Mouse (Mus musculus) myocyte (in vitro differentiated cells): ENCODE results near the gene Gm9918. TPM values are rescaled to one million over a fixed set of nuclear protein-coding genes. Genes with fewer than 3 reads are reported as not detected.

ENCODE experiments used
- H3K27me3 ChIP-seq: one replicate; pipeline ENCODE4 v1.6.1; 2011; ENCODE audit not compliant: control insufficient read depth, insufficient read depth, insufficient read length
- H3K36me3 ChIP-seq: one replicate; pipeline ENCODE4 v1.6.1; 2011; ENCODE audit not compliant: control insufficient read depth, insufficient read depth
- H3K4me2 ChIP-seq: one replicate; pipeline ENCODE4 v1.6.1; 2011; ENCODE audit warnings: low read depth, control low read depth
- H3K4me3 ChIP-seq: one replicate; pipeline ENCODE4 v1.5.1; 2011; ENCODE audit warnings: mild to moderate bottlenecking, control low read depth, moderate library complexity
- H3K79me2 ChIP-seq: one replicate; pipeline ENCODE4 v1.6.1; 2011; ENCODE audit not compliant: control insufficient read depth, insufficient read depth
- H3ac ChIP-seq: one replicate; pipeline ENCODE4 v1.6.1; 2011; ENCODE audit not compliant: control insufficient read depth, insufficient read length
- CEBPB ChIP-seq: IDR thresholded peaks from 2 replicates; pipeline ENCODE4 v1.6.1; 2011; ENCODE audit warnings: mild to moderate bottlenecking, moderate library complexity; ENCODE audit not compliant: poor library complexity, insufficient read depth, severe bottlenecking
- E2F4 ChIP-seq: IDR thresholded peaks from one replicate; pipeline ENCODE4 v1.6.1; 2011; ENCODE audit warnings: mild to moderate bottlenecking, control low read depth, moderate library complexity; ENCODE audit not compliant: insufficient read depth
- MAX ChIP-seq: IDR thresholded peaks from one replicate; pipeline ENCODE4 v1.6.1; 2011; ENCODE audit warnings: low read depth, mild to moderate bottlenecking, control low read depth
- MYOD1 ChIP-seq, 3 experiments: IDR thresholded peaks; one replicate each; pipeline ENCODE4 v1.6.1; 2011; ENCODE audit warnings: control low read depth in 2 of 3, low read depth in 2 of 3, mild to moderate bottlenecking in 2 of 3, moderate library complexity in 1 of 3; ENCODE audit not compliant: insufficient read length in 2 of 3, control insufficient read depth in 1 of 3
- MYOG ChIP-seq, 3 experiments: IDR thresholded peaks; one replicate each; pipeline ENCODE4 v1.6.1; 2011; ENCODE audit warnings: control low read depth in 2 of 3, low read depth in 2 of 3, mild to moderate bottlenecking in 2 of 3; ENCODE audit not compliant: insufficient read length in 2 of 3, control insufficient read depth in 1 of 3, insufficient read depth in 1 of 3
- POLR2A ChIP-seq: IDR thresholded peaks from one replicate; pipeline ENCODE4 v1.6.1; 2011; ENCODE audit warnings: low read depth, mild to moderate bottlenecking, control low read depth, moderate library complexity; ENCODE audit not compliant: insufficient read length
- POLR2AphosphoS2 ChIP-seq: IDR thresholded peaks from one replicate; pipeline ENCODE4 v1.6.1; 2011; ENCODE audit warnings: low read depth, control low read depth; ENCODE audit not compliant: insufficient read length
- REST ChIP-seq: IDR thresholded peaks from one replicate; pipeline ENCODE4 v1.6.1; 2011; ENCODE audit warnings: mild to moderate bottlenecking, control low read depth, moderate library complexity; ENCODE audit not compliant: insufficient read depth, insufficient read length
- SRF ChIP-seq: IDR thresholded peaks from one replicate; pipeline ENCODE4 v1.6.1; 2011; ENCODE audit warnings: low read depth; ENCODE audit not compliant: control insufficient read depth, insufficient read length
- TCF12 ChIP-seq: IDR thresholded peaks from one replicate; pipeline ENCODE4 v1.6.1; 2011; ENCODE audit warnings: mild to moderate bottlenecking, control low read depth; ENCODE audit not compliant: poor library complexity, insufficient read depth, severe bottlenecking
- TCF3 ChIP-seq: IDR thresholded peaks from one replicate; pipeline ENCODE4 v1.6.1; 2011; ENCODE audit warnings: low read depth, control low read depth; ENCODE audit not compliant: insufficient read length
- USF1 ChIP-seq: IDR thresholded peaks from one replicate; pipeline ENCODE4 v1.6.1; 2011; ENCODE audit warnings: low read depth, mild to moderate bottlenecking, control low read depth, moderate library complexity
- polyA plus RNA-seq: library from polyadenylated mRNA; unstranded; fragments of >200 nt; fragmentation: generic; extraction: Trizol; gene quantifications from one replicate; pipeline ENCODE4 v1.2.1, GENCODE M21; 2012; ENCODE audit warnings: missing spikeins

Gene Gm9918
- polyA plus RNA-seq, 1 experiment = not detected

GRCm38 (mm10) chr15:102238543-102239259 is 31.7 kb upstream of the Gm9918 start:
- no peak overlapping the region for H3K4me3 ChIP-seq
- no peaks in the 10 kb centered on the region for H3K27me3 ChIP-seq
- no peak overlapping the region for H3K4me2 ChIP-seq
- TF ChIP-seq REST (no peak), USF1 (no peak), POLR2AphosphoS2 (no peak), SRF (no peak), POLR2A (no peak), E2F4 (no peak), MYOD1 (IDR thresholded peaks at IDR 0.05; ENCODE audit: control insufficient read depth in 1 of 3, insufficient read length in 2 of 3, low read depth in 2 of 3) (no peak), TCF3 (no peak), MAX (no peak), MYOG (IDR thresholded peaks at IDR 0.05; ENCODE audit: control insufficient read depth in 1 of 3, insufficient read depth in 1 of 3, insufficient read length in 2 of 3, low read depth in 2 of 3) (no peak), CEBPB (no peak), TCF12 (no peak)
- no peak overlapping the region for H3ac ChIP-seq
- H3K79me2 ChIP-seq = peaks cover 26% of the 10 kb centered on the region
- peaks cover 43% of the 10 kb centered on the region for H3K36me3 ChIP-seq

- no peaks in the 10 kb centered on the region for H3K27me3 ChIP-seq
- no peak for TF ChIP-seq MAX
- TF ChIP-seq MYOD1 (IDR thresholded peaks at IDR 0.05; ENCODE audit: control insufficient read depth in 1 of 3, insufficient read length in 2 of 3, low read depth in 2 of 3) = peak in 2 of 3 experiments; percentile 31 to 47
- TF ChIP-seq MYOG (IDR thresholded peaks at IDR 0.05; ENCODE audit: control insufficient read depth in 1 of 3, insufficient read depth in 1 of 3, insufficient read length in 2 of 3, low read depth in 2 of 3) = peak in 2 of 3 experiments; percentile 10 to 47
- TF ChIP-seq CEBPB = no peak
Observed at GRCm38 (mm10) chr15:102239260-102239590, 31.1 kb upstream of the Gm9918 start.

DNA sequence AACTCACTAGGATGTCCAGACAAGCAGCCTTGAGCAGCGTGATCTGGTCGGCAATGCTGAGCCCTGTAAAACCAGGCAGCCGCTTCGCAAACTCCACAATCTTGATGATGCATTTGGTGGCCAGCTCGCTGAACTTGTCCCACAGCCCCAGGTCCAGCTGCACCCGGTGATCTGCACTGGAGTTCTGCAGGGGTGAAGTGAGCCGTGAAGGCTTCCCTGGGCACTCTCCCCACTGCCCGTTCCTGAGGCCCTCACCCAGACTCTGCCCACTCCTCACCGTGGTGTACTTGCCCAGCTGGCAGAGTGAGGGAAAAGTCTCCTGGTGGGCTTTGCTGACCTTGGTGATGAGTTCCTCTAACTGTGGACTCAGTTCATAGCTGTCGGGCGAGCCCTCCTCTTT is 30.5 kb upstream of the Gm9918 start:
- H3K36me3 ChIP-seq = peaks cover 43% of the 10 kb centered on the region
- H3ac ChIP-seq = no peak overlapping the region
- H3K4me3 ChIP-seq = no peak overlapping the region
- H3K4me2 ChIP-seq = no peak overlapping the region
- H3K79me2 ChIP-seq = peaks cover 37% of the 10 kb centered on the region
- no peaks in the 10 kb centered on the region for H3K27me3 ChIP-seq
- TF ChIP-seq REST = no peak
- no peak for TF ChIP-seq MAX
- TF ChIP-seq MYOD1 (IDR thresholded peaks at IDR 0.05; ENCODE audit: control insufficient read depth in 1 of 3, insufficient read length in 2 of 3, low read depth in 2 of 3) = no peak
- no peak for TF ChIP-seq TCF3
- TF ChIP-seq TCF12 = no peak
- TF ChIP-seq POLR2AphosphoS2 = no peak
- no peak for TF ChIP-seq MYOG (IDR thresholded peaks at IDR 0.05; ENCODE audit: control insufficient read depth in 1 of 3, insufficient read depth in 1 of 3, insufficient read length in 2 of 3, low read depth in 2 of 3)
- no peak for TF ChIP-seq USF1
- no peak for TF ChIP-seq CEBPB
- no peak for TF ChIP-seq SRF
- no peak for TF ChIP-seq POLR2A
- TF ChIP-seq E2F4 = no peak

More at GRCm38 (mm10) chr15:102239260-102239590, 31.1 kb upstream of the Gm9918 start:
- Histone ChIP-seq H3K4me2 (no peak overlapping the region), H3K79me2 (peaks cover 31% of the 10 kb centered on the region), H3ac (no peak overlapping the region), H3K4me3 (no peak overlapping the region), H3K36me3 (peaks cover 43% of the 10 kb centered on the region)

- H3K4me2 ChIP-seq = no peak overlapping the region
- H3K27me3 ChIP-seq = no peaks in the 10 kb centered on the region
- H3K79me2 ChIP-seq = peaks cover 45% of the 10 kb centered on the region
- no peak overlapping the region for H3ac ChIP-seq
- TF ChIP-seq POLR2AphosphoS2 (no peak), POLR2A (no peak), MYOG (IDR thresholded peaks at IDR 0.05; ENCODE audit: control insufficient read depth in 1 of 3, insufficient read depth in 1 of 3, insufficient read length in 2 of 3, low read depth in 2 of 3) (no peak), USF1 (no peak)
- peaks cover 42% of the 10 kb centered on the region for H3K36me3 ChIP-seq
- no peak overlapping the region for H3K4me3 ChIP-seq
Observed at GRCm38 (mm10) chr15:102240607-102241006, 29.8 kb upstream of the Gm9918 start.
